Mouse (Mus musculus) embryonic stem cell, embryonic (primary cell): ENCODE results near the gene Ndufa1.
"Not testable (repeated sequence)": the region's sequence is repeated elsewhere in the genome, so short reads cannot be mapped to it uniquely, and the experiment has no call there.

ENCODE experiments used
- CTCF ChIA-PET, 4 experiments: fragments of 300-600 bp in 2 of 4; fragments of 350-600 bp in 2 of 4; sonication (Branson Sonifier 250); formaldehyde crosslinking; loops; one replicate each; lab custom pipeline; 2022; ENCODE audit warnings: inconsistent platforms in 2 of 4; lab: Charles Lee
- POLR2A ChIA-PET, 4 experiments: fragments of 300-600 bp in 2 of 4; fragments of 350-600 bp in 2 of 4; sonication (Branson Sonifier 250); formaldehyde crosslinking; loops; one replicate each; lab custom pipeline; 2022; ENCODE audit warnings: antibody characterized with exemption in 4 of 4, inconsistent platforms in 1 of 4; lab: Charles Lee

Gene Ndufa1

GRCm38 (mm10) chrX:37191105-37191743 is at the start of gene Ndufa1, which contains the start of gene Rnf113a1:
Gene Ndufa1, minus strand, starts transcription at chrX:37191163.
Gene Rnf113a1, plus strand, starts transcription at chrX:37191245.
- POLR2A ChIA-PET, result interaction anchor here in 1 of 4 experiments (1.5 kb wide), 1 partner anchor 106 kb away, joined by 6 read pairs; the partner anchor contains the start of gene Rpl39
- CTCF ChIA-PET, result no interaction called here

- CTCF ChIA-PET, POLR2A ChIA-PET: not testable (repeated sequence)
These were observed 31.2 kb upstream of the Ndufa1 start, which contains the start of gene Rhox1 for GRCm38 (mm10) chrX:37222158-37222557. Gene Rhox1, minus strand, starts transcription at chrX:37222258.

DNA sequence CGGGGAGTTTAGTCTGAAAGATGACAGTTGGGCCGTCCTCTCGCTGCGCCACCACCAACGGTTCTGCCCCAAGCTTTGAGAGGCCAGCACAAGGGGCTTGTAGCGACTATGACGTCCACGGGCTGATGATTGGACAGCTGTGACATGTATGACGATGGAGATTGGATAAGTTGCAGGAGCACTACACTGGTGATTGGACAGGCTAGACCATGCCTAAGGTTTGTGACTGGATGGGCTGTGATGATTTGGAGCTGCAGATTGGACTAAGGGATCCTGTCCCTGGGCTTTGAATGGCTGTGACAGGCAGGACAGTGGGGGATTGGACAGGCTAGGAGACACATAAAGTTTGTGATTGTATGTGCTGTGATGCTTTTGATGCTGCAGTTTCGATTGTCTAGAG is 20.0 kb upstream of the Ndufa1 start, which contains the start of gene Gm9:
Gene Gm9 (minus strand): TSS at position 101 of the 400 bp plus-strand sequence.
- CTCF ChIA-PET, result no interaction called here
- POLR2A ChIA-PET, result no interaction called here

GRCm38 (mm10) chrX:37198676-37199075 is 7.7 kb upstream of the Ndufa1 start:
- ChIA-PET POLR2A (interaction anchor here in 1 of 4 experiments (0.6 to 1.3 kb wide), 2 partner anchors 114 to 810 kb away, joined by 3 read pairs; partner anchors contain the start of gene Rpl39), CTCF (no interaction called here)

GRCm38 (mm10) chrX:37191744-37192379 is 899 bp upstream of the Ndufa1 start:
- POLR2A ChIA-PET, result interaction anchor here in 1 of 4 experiments (1.5 kb wide), 1 partner anchor 106 kb away, joined by 6 read pairs; the partner anchor contains the start of gene Rpl39

GRCm38 (mm10) chrX:37190755-37191104 is 233 bp downstream of the Ndufa1 start:
- ChIA-PET CTCF (no interaction called here), POLR2A (interaction anchor here in 1 of 4 experiments (1.5 kb wide), 1 partner anchor 105 kb away, joined by 6 read pairs; the partner anchor contains the start of gene Rpl39)

More at GRCm38 (mm10) chrX:37191744-37192379, 899 bp upstream of the Ndufa1 start:
- CTCF ChIA-PET, result no interaction called here

DNA sequence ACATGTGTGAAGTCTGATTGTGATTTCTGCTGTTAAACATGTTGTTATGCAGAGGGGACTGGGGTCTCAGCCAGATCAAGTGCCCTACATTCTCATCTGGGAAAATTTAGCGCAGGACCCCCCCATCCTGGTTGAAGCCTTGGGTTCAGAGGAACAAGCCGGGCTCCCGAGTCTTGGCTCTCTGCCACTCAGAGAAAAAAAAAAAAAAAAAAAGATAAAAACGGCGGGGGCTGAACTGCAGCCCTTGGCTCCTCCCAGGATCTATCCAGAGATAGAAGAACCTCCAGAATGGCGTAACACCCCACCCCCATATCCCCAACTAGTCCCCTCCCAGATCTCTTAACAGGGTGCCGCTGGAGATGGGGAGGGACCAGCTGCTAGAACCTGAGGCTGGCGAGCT is 6.6 kb downstream of the Ndufa1 start:
- POLR2A ChIA-PET, CTCF ChIA-PET: not testable (repeated sequence)

DNA sequence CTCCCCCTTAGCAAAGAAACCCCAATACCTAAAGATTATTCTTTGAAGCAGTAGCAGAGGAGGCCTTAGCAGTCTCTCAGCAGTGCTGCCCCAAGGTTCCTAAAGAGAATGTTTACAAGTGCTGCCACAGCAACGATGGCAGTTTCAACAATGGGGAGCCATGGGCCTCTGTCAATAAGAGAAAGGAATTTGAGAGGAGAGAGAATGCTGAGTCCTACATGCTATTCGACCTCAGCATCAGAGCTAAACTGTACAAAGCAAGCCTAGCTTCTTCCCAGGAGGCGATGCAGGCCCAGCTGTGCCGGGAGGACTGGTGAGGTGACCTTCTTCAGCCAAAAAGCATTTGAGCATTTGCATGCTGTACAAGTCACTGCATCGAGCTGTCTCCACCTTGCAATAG is 22.2 kb downstream of the Ndufa1 start, which contains the start of gene Akap14:
Gene Akap14 (minus strand): TSS at position 101 of the 400 bp plus-strand sequence.
- POLR2A ChIA-PET, result no interaction called here
- CTCF ChIA-PET, result interaction anchor here in 1 of 4 experiments (2.4 kb wide), 1 partner anchor 14 kb away, joined by 10 read pairs; no protein-coding TSS in a partner anchor

DNA sequence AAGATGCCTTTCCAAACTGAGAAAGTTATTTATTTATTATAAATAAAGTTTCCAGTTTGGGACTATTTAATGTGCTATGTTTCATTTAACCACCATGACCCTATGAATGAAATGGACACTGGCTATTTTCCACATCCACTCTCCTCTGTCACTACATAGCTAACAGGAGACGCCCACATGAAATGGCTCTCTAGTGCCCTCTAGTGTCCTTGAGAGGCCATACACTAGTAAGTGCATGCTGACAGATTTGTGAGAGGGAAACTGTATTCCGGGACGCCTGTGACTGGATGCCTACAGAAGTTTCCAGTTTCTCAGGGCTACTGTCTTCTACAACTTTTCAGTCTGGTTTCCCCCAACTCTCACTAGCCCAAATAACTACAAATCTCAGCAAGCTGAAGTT is 23.9 kb downstream of the Ndufa1 start:
- POLR2A ChIA-PET, result interaction anchor here in 1 of 4 experiments (0.6 kb wide), 1 partner anchor 82 kb away, joined by 4 read pairs; the partner anchor contains the start of gene Rpl39
- CTCF ChIA-PET, result interaction anchor here in 3 of 4 experiments (0.7 to 2.4 kb wide), 5 partner anchors 10 to 36 kb away, joined by 3 to 10 read pairs (median 4); no protein-coding TSS in a partner anchor

- CTCF ChIA-PET, result no interaction called here
These were observed 27.8 kb downstream of the Ndufa1 start for GRCm38 (mm10) chrX:37163115-37163514.

GRCm38 (mm10) chrX:37161169-37161568 is 29.8 kb downstream of the Ndufa1 start:
- ChIA-PET CTCF (no interaction called here), POLR2A (no interaction called here)

More at GRCm38 (mm10) chrX:37163115-37163514, 27.8 kb downstream of the Ndufa1 start:
- POLR2A ChIA-PET, result interaction anchor here in 1 of 4 experiments (1.4 kb wide), 1 partner anchor 78 kb away, joined by 3 read pairs; the partner anchor contains the start of gene Rpl39

DNA sequence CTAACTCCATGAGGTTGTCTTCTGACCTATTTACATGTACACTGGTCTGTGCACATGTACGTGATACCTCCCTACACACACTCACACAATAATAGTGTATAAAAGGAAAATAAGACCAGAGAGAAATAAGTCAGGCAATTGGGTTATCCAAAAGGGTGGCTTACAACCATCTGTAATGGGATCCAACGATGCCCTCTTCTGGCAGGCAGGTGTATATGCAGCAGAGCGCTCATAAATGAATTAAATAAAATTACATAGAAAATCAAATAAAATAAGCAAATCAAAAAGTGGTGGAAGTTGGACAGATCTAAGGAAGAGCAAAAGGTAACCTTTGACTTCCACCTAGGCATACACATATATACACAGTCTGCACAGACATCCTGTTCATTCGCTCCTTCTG is 33.1 kb downstream of the Ndufa1 start:
- ChIA-PET CTCF (no interaction called here), POLR2A (no interaction called here)

- ChIA-PET CTCF (no interaction called here), POLR2A (no interaction called here)
These were observed 46.0 kb downstream of the Ndufa1 start for GRCm38 (mm10) chrX:37144954-37145353.

DNA sequence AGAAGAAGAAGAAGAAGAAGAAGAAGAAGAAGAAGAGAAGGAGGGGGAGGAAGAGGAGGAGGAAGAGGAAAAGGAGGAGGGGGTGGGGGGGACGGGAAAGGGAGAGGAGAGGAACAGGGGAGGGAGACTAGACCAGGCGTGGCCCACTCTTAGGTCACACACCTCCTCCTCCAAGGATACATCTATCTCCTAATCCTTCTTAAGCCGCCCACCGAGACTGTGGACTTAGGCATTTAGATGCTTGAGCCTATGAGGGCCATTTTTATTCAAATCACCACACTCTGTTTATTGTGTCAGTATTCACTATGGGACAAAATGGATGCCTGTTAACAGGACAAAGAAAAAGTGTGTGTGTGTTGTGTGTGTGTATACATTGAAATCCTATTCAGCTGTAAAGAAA is 46.5 kb downstream of the Ndufa1 start:
- POLR2A ChIA-PET, CTCF ChIA-PET: not testable (repeated sequence)

DNA sequence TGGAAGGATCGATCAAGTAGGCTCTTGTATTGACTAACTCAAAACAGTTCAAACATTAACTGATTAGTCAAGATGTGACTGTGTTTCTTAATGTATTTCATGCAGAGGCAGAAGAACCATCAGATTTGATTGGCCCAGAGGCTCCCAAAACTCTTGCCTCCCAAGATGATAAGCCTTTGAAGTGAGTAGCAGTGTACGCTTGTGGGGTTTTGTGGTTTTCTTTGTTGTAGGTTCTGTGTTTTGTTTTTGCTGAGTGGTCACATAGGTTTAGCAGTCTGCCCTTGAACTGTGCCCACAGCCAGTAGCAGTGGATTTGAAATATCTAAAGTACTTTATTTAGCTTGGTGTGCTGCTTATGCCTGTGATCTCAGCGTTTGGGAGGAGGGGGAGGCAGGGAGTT is 49.2 kb downstream of the Ndufa1 start:
- CTCF ChIA-PET, result no interaction called here
- POLR2A ChIA-PET, result interaction anchor here in 3 of 4 experiments (0.9 to 1.5 kb wide), 3 partner anchors 55 to 62 kb away, joined by 3 to 4 read pairs (median 3); partner anchors contain the start of gene Rpl39 (in 1 of the 3)
